Mouse (Mus musculus) induced T-regulatory cell, adult 2 months (primary cell): Measurements from ENCODE around the gene Dis3l.
"Not testable (repeated sequence)": the region's sequence is repeated elsewhere in the genome, so short reads cannot be mapped to it uniquely, and the experiment has no call there.

Experiments
- DNase-seq: peaks from one replicate; pipeline ENCODE4 v3.0.0-alpha.2; 2012; ENCODE audit warnings: low read depth

Gene Dis3l

GRCm38 (mm10) chr9:64316986-64317385 is 24.1 kb downstream of the Dis3l start:
- no peak for DNase-seq

- DNase-seq: no peak
Observed at GRCm38 (mm10) chr9:64314696-64315095, 26.4 kb downstream of the Dis3l start.

GRCm38 (mm10) chr9:64312128-64312527 is 29.0 kb downstream of the Dis3l start:
- peak; percentile 12 for DNase-seq

GRCm38 (mm10) chr9:64310996-64311785 is 29.9 kb downstream of the Dis3l start:
- no peak for DNase-seq

GRCm38 (mm10) chr9:64306476-64307312 is 34.4 kb downstream of the Dis3l start:
- no peak for DNase-seq

- not testable (repeated sequence) for DNase-seq
Observed at GRCm38 (mm10) chr9:64303086-64303485, 38.0 kb downstream of the Dis3l start.

- DNase-seq: peak; percentile 45
Observed at GRCm38 (mm10) chr9:64282404-64282987, 58.6 kb downstream of the Dis3l start.

GRCm38 (mm10) chr9:64281781-64282178 is 59.3 kb downstream of the Dis3l start:
- DNase-seq: no peak

GRCm38 (mm10) chr9:64281105-64281780 is 59.8 kb downstream of the Dis3l start, which contains the start of gene Tipin:
Gene Tipin (plus strand): TSS chr9:64281581.
- DNase-seq: peak; percentile 97

- DNase-seq: peak; percentile 45
Observed at GRCm38 (mm10) chr9:64278665-64279310, 62.3 kb downstream of the Dis3l start.

GRCm38 (mm10) chr9:64277706-64278105 is 63.4 kb downstream of the Dis3l start:
- DNase-seq: peak; percentile 89

- DNase-seq: peak; percentile 53
Observed at GRCm38 (mm10) chr9:64274919-64275318, 66.2 kb downstream of the Dis3l start.

- DNase-seq: no peak
Observed at GRCm38 (mm10) chr9:64274291-64274690, 66.8 kb downstream of the Dis3l start.

- DNase-seq: no peak
Observed at GRCm38 (mm10) chr9:64273757-64274156, 67.3 kb downstream of the Dis3l start.

- peak; percentile 64 for DNase-seq
Observed at GRCm38 (mm10) chr9:64272611-64273010, 68.5 kb downstream of the Dis3l start.

- no peak for DNase-seq
Observed at GRCm38 (mm10) chr9:64271249-64271648, 69.8 kb downstream of the Dis3l start.

GRCm38 (mm10) chr9:64268836-64269235 is 72.3 kb downstream of the Dis3l start:
- DNase-seq: not testable (repeated sequence)

- no peak for DNase-seq
Observed at GRCm38 (mm10) chr9:64268196-64268595, 72.9 kb downstream of the Dis3l start.

- DNase-seq: no peak
Observed at GRCm38 (mm10) chr9:64267231-64267630, 73.9 kb downstream of the Dis3l start.

- no peak for DNase-seq
Observed at GRCm38 (mm10) chr9:64264813-64265212, 76.3 kb downstream of the Dis3l start.

- DNase-seq: no peak
Observed at GRCm38 (mm10) chr9:64261023-64261422, 80.1 kb downstream of the Dis3l start.
